Mouse (Mus musculus): ENCODE measurements around the gene Uhrf1. TPM values are rescaled to one million over a fixed set of nuclear protein-coding genes. Genes with fewer than 3 reads are reported as not detected.
A peak's percentile ranks its signal among the peaks of the same experiment; 100 is the strongest.

Uhrf1 gene
- total and polyA plus RNA-seq, 3 experiments: 115 to 201 (median 133) TPM

DNA sequence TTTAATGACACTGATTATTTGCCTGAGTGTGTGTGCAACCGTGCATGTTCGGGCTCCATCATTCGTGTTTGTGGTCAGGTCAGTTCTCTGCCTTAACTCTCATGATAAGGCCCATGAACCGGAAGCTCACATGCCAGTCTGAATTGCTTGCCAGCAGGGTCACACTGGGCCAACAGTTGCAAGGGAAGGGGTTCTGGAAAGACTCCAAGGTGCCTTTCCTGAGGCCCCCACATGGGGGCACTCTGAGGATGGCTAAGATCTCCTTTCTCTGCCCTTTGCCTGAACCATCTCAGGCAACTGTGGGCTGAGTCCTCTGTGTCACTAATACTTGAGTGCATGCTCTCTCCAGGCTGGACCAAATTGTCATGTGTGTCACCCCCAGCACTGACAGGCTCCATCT, 34.1 kb downstream of the Uhrf1 start:
- peaks cover 0 to 4% of the 10 kb centered on the region in 2 experiments; a peak in 2 of 4 replicates for H3K36me3 ChIP-seq (ENCODE audit: control insufficient read depth in 1 of 2, insufficient read depth in 2 of 2, low read length in 2 of 2)
- DNase-seq (ENCODE audit: low read depth, low spot score): peak; percentile 70

DNA sequence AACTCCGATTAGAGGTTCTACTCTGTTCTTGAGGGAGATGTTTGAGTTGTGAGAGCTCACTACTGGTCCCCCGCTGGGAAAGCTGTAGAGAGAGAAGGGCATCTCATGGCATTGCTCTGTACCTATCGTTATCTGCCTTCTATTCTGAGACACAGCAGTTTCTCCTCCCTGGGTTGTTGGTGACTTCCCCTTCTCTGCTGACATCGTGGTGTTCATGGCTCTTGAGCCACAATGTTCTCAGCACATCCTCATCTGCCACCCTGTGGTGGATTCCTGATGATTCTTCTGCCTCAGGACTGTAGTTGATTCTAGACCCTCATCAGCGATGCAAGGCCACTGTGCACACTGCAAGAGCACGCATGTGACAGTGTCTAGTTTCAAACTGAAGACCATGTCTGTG, 34.7 kb downstream of the Uhrf1 start:
- Histone ChIP-seq H3K4me1 (ENCODE audit: control insufficient read depth in 1 of 2, insufficient read depth in 2 of 2, low read length in 2 of 2) (peaks cover 3 to 8% of the 10 kb centered on the region in 2 experiments), H3K4me3 (ENCODE audit: control insufficient read depth in 1 of 2, insufficient read depth in 1 of 2, low read depth in 2 of 2, low read length in 2 of 2) (no peak overlapping the region), H3K9me3 (replicated peaks; ENCODE audit: insufficient read depth, low read length) (no peaks in the 10 kb centered on the region), H3K79me2 (ENCODE audit: control insufficient read depth, insufficient read depth, low read length, poor library complexity) (peaks cover 3% of the 10 kb centered on the region), H3K9ac (ENCODE audit: control insufficient read depth, low read depth, low read length, poor library complexity, severe bottlenecking) (no peak overlapping the region), H3K27me3 (ENCODE audit: control insufficient read depth in 1 of 2, insufficient read depth in 2 of 2, low read length in 2 of 2) (no peaks in the 10 kb centered on the region), H3K27ac (ENCODE audit: control insufficient read depth, low read depth, low read length) (no peak overlapping the region), H3K36me3 (ENCODE audit: control insufficient read depth in 1 of 2, insufficient read depth in 2 of 2, low read length in 2 of 2) (peaks cover 0 to 4% of the 10 kb centered on the region in 2 experiments; a peak in 2 of 4 replicates)
- DNase-seq (ENCODE audit: low read depth, low spot score): peak; percentile 80
- no peak for TF ChIP-seq MYB (IDR thresholded peaks at IDR 0.05; ENCODE audit: low read depth, low read length)
- TF ChIP-seq JUND (IDR thresholded peaks at IDR 0.05; ENCODE audit: low read depth, low read length): no peak
- peak; percentile 69 for TF ChIP-seq MYC (IDR thresholded peaks at IDR 0.05; ENCODE audit: low read depth, low read length)
- peak in 2 of 3 experiments; percentile 17 to 36; a peak in 3 of 6 replicates for TF ChIP-seq CTCF (IDR thresholded peaks at IDR 0.05 in 2 of 3, conservative IDR thresholded peaks at IDR 0.05 in 1 of 3; ENCODE audit: control insufficient read depth in 1 of 3, insufficient read depth in 1 of 3, low read depth in 2 of 3, low read length in 3 of 3, poor library complexity in 1 of 3, severe bottlenecking in 1 of 3)
- TF ChIP-seq NRF1 (IDR thresholded peaks at IDR 0.05; ENCODE audit: insufficient read depth, low read depth, low read length, poor library complexity, severe bottlenecking): no peak
- peak; percentile 44 for TF ChIP-seq GATA1 (IDR thresholded peaks at IDR 0.05; ENCODE audit: low read depth, low read length)
- TF ChIP-seq EP300 (IDR thresholded peaks at IDR 0.05; ENCODE audit: low read depth in 1 of 2, low read length in 2 of 2): 0 out of 4 replicates have a peak, but pooled peaks of 1 of the 2 experiments have one; percentile 12

More for the DNA sequence above, 34.1 kb downstream of the Uhrf1 start:
- 0 out of 2 replicates have a peak, but pooled peaks have one; percentile 32 for TF ChIP-seq ZC3H11A (IDR thresholded peaks at IDR 0.05; ENCODE audit: low read depth, low read length)
- peak; percentile 70 for TF ChIP-seq BHLHE40 (IDR thresholded peaks at IDR 0.05; ENCODE audit: borderline replicate concordance, low read depth, low read length)
- peak; percentile 58 for TF ChIP-seq RAD21 (IDR thresholded peaks at IDR 0.05; ENCODE audit: low read depth, low read length)
- TF ChIP-seq EP300 (IDR thresholded peaks at IDR 0.05; ENCODE audit: low read depth in 1 of 2, low read length in 2 of 2): peak; percentile 21 to 25; a peak in 1 of 4 replicates
- TF ChIP-seq SMC3 (IDR thresholded peaks at IDR 0.05; ENCODE audit: low read depth, low read length): peak; percentile 54
- no peak for TF ChIP-seq MYC (IDR thresholded peaks at IDR 0.05; ENCODE audit: low read depth, low read length)
- peak; percentile 36 for TF ChIP-seq SIN3A (IDR thresholded peaks at IDR 0.05; ENCODE audit: low read length)
- TF ChIP-seq RCOR1 (IDR thresholded peaks at IDR 0.05; ENCODE audit: low read depth, low read length): 0 out of 2 replicates have a peak, but pooled peaks have one; percentile 25
- TF ChIP-seq CTCF (IDR thresholded peaks at IDR 0.05 in 2 of 3, conservative IDR thresholded peaks at IDR 0.05 in 1 of 3; ENCODE audit: control insufficient read depth in 1 of 3, insufficient read depth in 1 of 3, low read depth in 2 of 3, low read length in 3 of 3, poor library complexity in 1 of 3, severe bottlenecking in 1 of 3): peak; percentile 73 to 77 (median 76)
- TF ChIP-seq UBTF (IDR thresholded peaks at IDR 0.05; ENCODE audit: borderline replicate concordance, insufficient read depth, low read depth, low read length): no peak
- Histone ChIP-seq H3K27ac (ENCODE audit: control insufficient read depth, low read depth, low read length) (no peak overlapping the region), H3K9ac (ENCODE audit: control insufficient read depth, low read depth, low read length, poor library complexity, severe bottlenecking) (no peak overlapping the region), H3K27me3 (ENCODE audit: control insufficient read depth in 1 of 2, insufficient read depth in 2 of 2, low read length in 2 of 2) (no peaks in the 10 kb centered on the region), H3K9me3 (replicated peaks; ENCODE audit: insufficient read depth, low read length) (no peaks in the 10 kb centered on the region), H3K4me1 (ENCODE audit: control insufficient read depth in 1 of 2, insufficient read depth in 2 of 2, low read length in 2 of 2) (peaks cover 3 to 8% of the 10 kb centered on the region in 2 experiments), H3K79me2 (ENCODE audit: control insufficient read depth, insufficient read depth, low read length, poor library complexity) (peaks cover 3% of the 10 kb centered on the region; the same call in 1 of the 2 replicates), H3K4me3 (ENCODE audit: control insufficient read depth in 1 of 2, insufficient read depth in 1 of 2, low read depth in 2 of 2, low read length in 2 of 2) (no peak overlapping the region)
